Mouse (Mus musculus): ENCODE measurements at regions not wholly inside any gene's neighbourhood (a gene's known extent, or its start where the extent isn't known, plus 50 kb on each side); places are given as distances from the start of the nearest gene placed in this dataset.

DNA sequence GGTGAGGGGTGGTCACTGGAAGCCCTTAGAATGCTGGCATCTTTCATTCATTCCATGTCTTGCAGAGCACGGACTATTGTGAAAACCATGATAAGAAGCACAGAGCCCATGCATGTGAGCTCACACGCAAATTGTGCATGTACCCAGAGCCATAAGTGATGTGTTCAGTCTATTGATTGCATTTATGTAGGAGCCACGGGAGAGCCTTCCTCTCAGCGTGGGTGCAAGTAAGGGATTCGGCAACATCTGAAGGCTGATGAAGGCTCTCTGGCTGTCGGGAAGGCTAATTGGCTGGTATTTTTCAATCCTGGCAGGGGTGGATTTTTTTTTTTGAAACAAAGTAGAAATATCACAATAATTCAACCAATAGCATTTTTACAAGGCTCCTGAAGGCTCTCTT is 150.5 kb downstream of the Sox11 start:
- Histone ChIP-seq H3K4me1 (ENCODE audit: control insufficient read depth, insufficient read depth, low read length) (no peaks in the 10 kb centered on the region), H3K4me3 (ENCODE audit: insufficient read depth, low read depth, low read length) (no peak overlapping the region), H3K27ac (ENCODE audit: insufficient read depth, low read depth, low read length) (no peak overlapping the region)

DNA sequence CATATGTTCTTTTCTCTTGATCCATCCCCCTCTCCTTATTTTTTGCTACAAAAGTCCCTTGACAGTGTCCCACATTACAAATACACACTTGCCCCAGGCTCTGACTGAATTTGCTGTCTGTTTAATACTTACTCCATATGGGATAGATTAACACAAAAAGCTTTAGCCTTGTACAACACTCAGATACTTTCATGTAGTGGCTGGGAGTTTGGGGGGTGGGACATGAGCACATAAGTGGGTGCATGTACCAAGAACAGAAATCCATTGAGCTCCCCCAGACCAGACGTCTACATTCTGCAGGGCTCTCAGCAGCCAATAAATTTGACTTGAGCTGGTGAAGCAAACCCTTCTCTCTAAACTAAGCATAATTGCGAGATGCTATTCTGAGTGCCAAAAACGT is 154.9 kb downstream of the Sox11 start:
- WGBS, result 64% methylated on average over 3 of the region's 3 CpGs
- Histone ChIP-seq H3K27ac (ENCODE audit: insufficient read depth, low read depth, low read length) (no peak overlapping the region), H3K4me1 (ENCODE audit: control insufficient read depth, insufficient read depth, low read length) (0 out of 2 replicates have a peak, but pooled peaks cover 2% of the 10 kb centered on the region), H3K4me3 (ENCODE audit: insufficient read depth, low read depth, low read length) (no peak overlapping the region)
- TF ChIP-seq CTCF (IDR thresholded peaks at IDR 0.05; ENCODE audit: insufficient read depth, low read depth, low read length), result no peak
- no peak for TF ChIP-seq POLR2A (IDR thresholded peaks at IDR 0.05; ENCODE audit: insufficient read depth, low read depth, low read length)

More for the DNA sequence above, 150.5 kb downstream of the Sox11 start:
- TF ChIP-seq CTCF (IDR thresholded peaks at IDR 0.05; ENCODE audit: insufficient read depth, low read depth, low read length), result no peak
- TF ChIP-seq POLR2A (IDR thresholded peaks at IDR 0.05; ENCODE audit: insufficient read depth, low read depth, low read length), result no peak
- 66% methylated on average over 6 of the region's 6 CpGs for WGBS

DNA sequence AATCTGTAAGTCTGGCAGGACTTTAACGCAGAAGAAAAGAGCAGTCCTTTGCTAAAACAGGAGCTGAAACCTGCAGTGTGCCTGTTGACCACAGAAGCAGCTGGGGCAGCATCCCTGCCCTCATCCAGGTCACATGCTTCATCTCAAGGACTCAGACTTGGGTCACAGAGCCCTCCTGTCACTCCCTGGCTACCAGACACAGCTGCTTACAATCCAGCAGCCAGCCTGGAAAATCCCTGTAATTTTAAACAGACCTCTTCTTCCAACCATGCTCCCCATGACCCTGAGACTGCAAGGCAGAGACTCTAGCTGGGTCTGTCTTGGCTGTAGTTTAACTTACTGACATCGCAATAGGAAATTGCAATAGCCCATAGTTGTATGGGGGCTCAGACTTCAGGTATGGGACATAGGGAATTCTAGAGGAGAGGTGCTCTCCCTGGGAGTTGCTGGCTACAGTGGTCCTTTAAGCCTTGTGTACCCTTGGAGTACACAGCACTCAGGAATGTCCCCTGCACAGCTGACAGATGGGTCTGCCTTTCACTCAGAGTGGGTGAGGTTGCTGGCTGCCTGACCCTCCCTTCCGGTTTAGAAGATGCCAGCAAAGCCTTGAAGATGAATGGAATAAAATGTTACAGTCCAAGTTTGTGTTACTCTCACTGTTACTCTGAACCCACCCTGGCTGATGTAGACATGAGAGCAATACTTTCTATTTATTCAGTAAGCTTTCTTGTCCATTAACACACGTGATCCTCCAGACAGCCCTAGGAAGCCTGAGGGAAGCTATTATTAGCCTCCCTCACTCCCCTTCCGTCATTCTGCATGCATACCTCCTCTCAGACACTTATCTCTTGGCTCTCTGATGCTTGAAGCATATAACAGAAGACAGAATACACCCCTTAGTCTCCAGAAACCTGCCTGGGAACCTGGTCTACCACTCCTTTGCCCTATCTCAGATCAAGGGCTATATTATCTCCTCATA is 159.7 kb downstream of the Sox11 start:
- 63% methylated on average over 5 of the region's 5 CpGs for WGBS
- no peak overlapping the region for H3K4me3 ChIP-seq (ENCODE audit: insufficient read depth, low read depth, low read length)
- peaks cover 2% of the 10 kb centered on the region; the same call in 1 of the 2 replicates for H3K4me1 ChIP-seq (ENCODE audit: control insufficient read depth, insufficient read depth, low read length)
- no peak overlapping the region for H3K27ac ChIP-seq (ENCODE audit: insufficient read depth, low read depth, low read length)
- TF ChIP-seq CTCF (IDR thresholded peaks at IDR 0.05; ENCODE audit: insufficient read depth, low read depth, low read length), result no peak
- no peak for TF ChIP-seq POLR2A (IDR thresholded peaks at IDR 0.05; ENCODE audit: insufficient read depth, low read depth, low read length)

DNA sequence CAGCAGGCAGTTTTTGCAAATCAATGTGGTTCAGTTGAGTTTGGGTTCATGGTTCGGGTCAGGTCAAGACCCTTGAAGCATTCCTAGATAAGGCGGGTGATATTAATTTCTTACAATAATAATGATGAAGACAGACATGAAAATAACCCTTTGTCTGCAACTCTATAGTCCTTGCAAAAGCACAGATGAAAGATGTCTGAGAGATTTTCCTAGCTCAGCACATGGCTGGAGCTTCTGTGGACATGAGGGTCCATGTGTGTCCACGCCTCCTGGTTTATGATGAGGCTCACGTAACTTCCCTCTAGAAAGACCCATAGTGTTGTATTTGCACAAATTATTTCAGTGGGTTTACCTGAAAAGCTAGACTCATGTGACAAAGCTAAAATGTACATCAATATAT is 168.8 kb downstream of the Sox11 start:
- no peak overlapping the region for H3K4me3 ChIP-seq (ENCODE audit: insufficient read depth, low read depth, low read length)
- H3K4me1 ChIP-seq (ENCODE audit: control insufficient read depth, insufficient read depth, low read length), result no peaks in the 10 kb centered on the region
- no peak for TF ChIP-seq CTCF (IDR thresholded peaks at IDR 0.05; ENCODE audit: insufficient read depth, low read depth, low read length)
- no peak for TF ChIP-seq POLR2A (IDR thresholded peaks at IDR 0.05; ENCODE audit: insufficient read depth, low read depth, low read length)
- H3K27ac ChIP-seq (ENCODE audit: insufficient read depth, low read depth, low read length), result no peak overlapping the region
- WGBS, result 95% methylated on average over 4 of the region's 4 CpGs

DNA sequence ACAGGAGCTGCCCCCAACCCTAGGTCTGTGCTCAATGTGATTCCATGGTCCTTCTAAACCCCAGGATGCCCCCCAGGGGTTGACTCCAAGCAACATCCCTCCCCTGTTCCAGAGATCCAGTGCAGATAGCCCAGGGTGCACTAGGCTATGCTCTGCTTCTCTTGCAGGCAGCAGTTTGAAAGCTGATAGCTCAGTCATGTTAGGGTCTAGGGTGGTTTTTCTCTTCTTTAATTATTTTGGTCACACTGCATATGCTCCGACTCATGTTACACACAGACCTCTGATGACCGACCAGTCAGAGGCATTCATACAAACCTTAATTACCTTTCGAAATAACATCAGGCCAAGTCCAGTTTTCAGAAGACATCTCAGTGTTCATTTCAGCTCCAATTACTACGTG is 169.2 kb downstream of the Sox11 start:
- 92% methylated on average over 4 of the region's 4 CpGs for WGBS
- H3K27ac ChIP-seq (ENCODE audit: insufficient read depth, low read depth, low read length), result no peak overlapping the region
- no peaks in the 10 kb centered on the region for H3K4me1 ChIP-seq (ENCODE audit: control insufficient read depth, insufficient read depth, low read length)
- TF ChIP-seq POLR2A (IDR thresholded peaks at IDR 0.05; ENCODE audit: insufficient read depth, low read depth, low read length), result no peak
- no peak for TF ChIP-seq CTCF (IDR thresholded peaks at IDR 0.05; ENCODE audit: insufficient read depth, low read depth, low read length)
- no peak overlapping the region for H3K4me3 ChIP-seq (ENCODE audit: insufficient read depth, low read depth, low read length)

DNA sequence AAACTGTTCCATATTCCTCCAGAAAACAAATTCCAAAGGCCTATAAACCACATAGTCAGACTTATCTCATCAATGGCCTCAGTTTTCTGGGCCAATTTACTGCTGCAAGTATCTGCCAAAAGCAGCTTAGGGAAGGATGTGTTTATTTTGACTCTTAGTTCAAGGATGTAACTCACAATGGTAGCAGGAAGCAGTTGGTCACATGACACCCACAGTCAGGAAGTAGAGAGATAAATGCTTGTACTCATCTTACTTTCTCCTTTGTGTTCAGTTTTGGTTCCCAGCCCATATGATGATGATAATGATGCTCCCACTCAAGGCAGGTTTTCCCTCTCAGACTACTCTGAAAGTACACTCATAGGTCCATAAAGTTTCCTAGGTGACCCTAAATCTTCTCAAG is 170.8 kb downstream of the Sox11 start:
- Histone ChIP-seq H3K4me3 (ENCODE audit: insufficient read depth, low read depth, low read length) (no peak overlapping the region), H3K27ac (ENCODE audit: insufficient read depth, low read depth, low read length) (no peak overlapping the region), H3K4me1 (ENCODE audit: control insufficient read depth, insufficient read depth, low read length) (no peaks in the 10 kb centered on the region)
- TF ChIP-seq POLR2A (IDR thresholded peaks at IDR 0.05; ENCODE audit: insufficient read depth, low read depth, low read length) (no peak), CTCF (IDR thresholded peaks at IDR 0.05; ENCODE audit: insufficient read depth, low read depth, low read length) (no peak)

DNA sequence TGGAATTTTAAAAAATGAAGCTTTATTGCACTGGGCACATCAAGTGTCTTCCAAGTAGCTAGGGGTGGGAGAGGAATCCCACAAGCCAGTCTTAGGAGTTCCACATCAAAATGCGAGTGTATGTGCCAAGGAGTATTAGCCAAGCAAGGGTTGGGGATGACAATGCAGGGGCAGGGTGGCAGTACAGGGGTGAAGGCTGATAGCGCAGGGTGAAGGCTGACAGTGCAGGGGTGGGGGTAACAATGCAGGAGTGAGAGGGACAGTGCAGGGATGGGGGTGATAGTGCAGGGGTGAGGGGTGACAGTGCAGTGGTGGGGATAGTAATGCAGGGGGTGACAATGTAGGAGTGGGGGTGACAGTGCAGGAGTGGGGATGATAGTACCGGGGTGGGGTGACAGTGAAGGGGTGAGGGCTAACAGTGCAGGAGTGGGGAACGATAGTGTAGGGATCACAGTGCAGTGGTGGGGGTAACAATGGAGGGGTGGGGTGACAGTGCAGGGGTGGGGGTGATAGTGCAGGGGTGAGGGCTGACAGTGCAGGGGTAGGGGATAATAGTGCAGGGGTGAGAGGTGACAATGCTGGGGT is 177.4 kb downstream of the Sox11 start:
- TF ChIP-seq POLR2A (IDR thresholded peaks at IDR 0.05; ENCODE audit: insufficient read depth, low read depth, low read length) (no peak), CTCF (IDR thresholded peaks at IDR 0.05; ENCODE audit: insufficient read depth, low read depth, low read length) (no peak)

DNA sequence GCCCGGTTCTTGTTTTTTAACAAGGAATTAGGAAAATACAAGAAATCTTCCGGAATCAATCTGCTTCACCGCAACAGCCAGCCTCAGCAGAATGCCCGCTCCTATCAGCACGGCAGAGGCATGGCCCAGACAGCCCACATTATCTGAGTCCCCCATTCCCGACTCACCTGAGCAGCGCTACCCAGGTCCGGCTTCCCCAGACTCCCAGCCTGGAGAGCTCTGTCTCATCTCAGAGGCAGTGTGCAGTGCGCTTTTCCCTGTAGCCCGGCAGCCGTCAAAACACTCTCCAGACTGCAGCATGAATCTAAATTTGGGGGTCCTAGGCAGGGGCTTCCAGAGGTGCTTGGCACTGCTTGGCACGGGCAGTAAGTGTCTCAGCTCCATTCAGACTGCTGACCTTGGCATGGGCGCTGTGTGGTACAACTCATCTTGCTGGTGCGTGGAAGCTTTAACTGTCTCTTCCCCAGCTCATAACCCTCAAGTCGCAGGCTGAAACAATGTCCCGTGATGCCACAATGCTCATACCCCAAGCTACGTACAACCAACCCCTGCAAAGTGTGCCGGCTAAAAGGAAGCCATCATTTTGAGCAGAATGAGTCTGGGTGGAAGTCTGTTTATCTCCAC is 182.2 kb downstream of the Sox11 start:
- Histone ChIP-seq H3K4me1 (ENCODE audit: control insufficient read depth, insufficient read depth, low read length) (no peaks in the 10 kb centered on the region), H3K27ac (ENCODE audit: insufficient read depth, low read depth, low read length) (no peak overlapping the region), H3K4me3 (ENCODE audit: insufficient read depth, low read depth, low read length) (peak overlapping the region; percentile 30)
- TF ChIP-seq CTCF (IDR thresholded peaks at IDR 0.05; ENCODE audit: insufficient read depth, low read depth, low read length), result no peak
- no peak for TF ChIP-seq POLR2A (IDR thresholded peaks at IDR 0.05; ENCODE audit: insufficient read depth, low read depth, low read length)
- WGBS, result 66% methylated on average over 18 of the region's 18 CpGs

More for the DNA sequence above, 177.4 kb downstream of the Sox11 start:
- Histone ChIP-seq H3K4me3 (ENCODE audit: insufficient read depth, low read depth, low read length) (no peak overlapping the region), H3K27ac (ENCODE audit: insufficient read depth, low read depth, low read length) (no peak overlapping the region), H3K4me1 (ENCODE audit: control insufficient read depth, insufficient read depth, low read length) (no peaks in the 10 kb centered on the region)
- 94% methylated on average over 4 of the region's 4 CpGs for WGBS
